In genomic region chr11:88908557-88909211, GRCm38 (mm10) we compare ENCODE assay signal across 9 mouse cellular contexts. TPM values are rescaled to one million over a fixed set of nuclear protein-coding genes. Genes with fewer than 3 reads are reported as not detected.
DNase-seq lines count a peak whose midpoint lies in the region; ATAC-seq and TF ChIP-seq lines count a peak whose summit lies in the region.
"Had no signal": no experiment of that assay in that cellular context is flagged by ENCODE, and none has a peak within 500 bp of the region (broad histone marks: within the 10 kb centered on the region; RNA-seq: fewer than 3 reads in every experiment).

No protein-coding gene starts in this region.

- no peak overlapping the region for H3K9ac ChIP-seq in hindbrain, postnatal 0 days (replicated peaks; ENCODE audit: low read length)
- no peak overlapping the region for H3K9ac ChIP-seq in hindbrain, embryonic 12.5 days
- H3K9ac ChIP-seq: embryonic facial prominence, embryonic 13.5 days had no signal

- WGBS in hindbrain, postnatal 0 days = 94% methylated on average over 1 of the region's 1 CpGs
- WGBS in hindbrain, embryonic 12.5 days = 96% methylated on average over 1 of the region's 1 CpGs
- 89% methylated on average over 1 of the region's 1 CpGs for WGBS in thymus, adult 2 months

- no peaks in the 10 kb centered on the region for H3K27me3 ChIP-seq in hindbrain, postnatal 0 days (ENCODE audit: insufficient read depth, low read length)
- H3K27me3 ChIP-seq in hindbrain, embryonic 12.5 days = no peaks in the 10 kb centered on the region
- no peaks in the 10 kb centered on the region for H3K27me3 ChIP-seq in Patski
- H3K27me3 ChIP-seq in thymus, adult 2 months (ENCODE audit: control insufficient read depth, insufficient read depth, low read length) = no peaks in the 10 kb centered on the region; the same call in 1 of the 2 replicates
- H3K27me3 ChIP-seq: embryonic facial prominence, embryonic 13.5 days had no signal

- H3K9me3 ChIP-seq in hindbrain, postnatal 0 days (ENCODE audit: low read length) = no peaks in the 10 kb centered on the region
- H3K9me3 ChIP-seq in hindbrain, embryonic 12.5 days (replicated peaks) = no peaks in the 10 kb centered on the region
- H3K9me3 ChIP-seq: embryonic facial prominence, embryonic 13.5 days had no signal

- H3K27ac ChIP-seq in hindbrain, postnatal 0 days = no peak overlapping the region
- H3K27ac ChIP-seq in hindbrain, embryonic 12.5 days = no peak overlapping the region
- H3K27ac ChIP-seq in thymus, adult 2 months (ENCODE audit: control insufficient read depth, insufficient read depth, low read length) = no peak overlapping the region
- H3K27ac ChIP-seq: embryonic facial prominence, embryonic 13.5 days had no signal

- in situ Hi-C loops in Patski (cut with MboI; ENCODE audit: low pct_unique_long_range_greater_than_20kb) = loop anchor here (5.0 kb wide), 1 partner anchor 44 kb away; no protein-coding TSS in a partner anchor

- H3K4me3 ChIP-seq in hindbrain, postnatal 0 days (ENCODE audit: low read length) = no peak overlapping the region
- no peak overlapping the region for H3K4me3 ChIP-seq in hindbrain, embryonic 12.5 days
- H3K4me3 ChIP-seq in thymus, adult 2 months (ENCODE audit: control insufficient read depth, insufficient read depth, low read length) = no peak overlapping the region
- H3K4me3 ChIP-seq: embryonic facial prominence, embryonic 13.5 days had no signal

- no peak for TF ChIP-seq POLR2A in thymus, adult 2 months (IDR thresholded peaks at IDR 0.05; ENCODE audit: control insufficient read depth, extremely low read depth, insufficient read depth, low read length, poor library complexity)

- intact Hi-C loops in heart, postnatal 10 days (cut with DNase I) = loop anchor here (5.0 kb wide), 3 partner anchors 44 to 61 kb away; partner anchors contain the start of gene Akap1
- intact Hi-C loops in left cerebral cortex, postnatal 25 days (cut with DNase I) = loop anchor here (5.0 kb wide), 1 partner anchor 49 kb away; the partner anchor contains the start of gene Scpep1

- no peaks in the 10 kb centered on the region for H3K36me3 ChIP-seq in hindbrain, postnatal 0 days (ENCODE audit: insufficient read depth, low read length)
- H3K36me3 ChIP-seq in hindbrain, embryonic 12.5 days = no peaks in the 10 kb centered on the region
- no peaks in the 10 kb centered on the region for H3K36me3 ChIP-seq in thymus, adult 2 months (ENCODE audit: control insufficient read depth, insufficient read depth, low read length)
- H3K36me3 ChIP-seq: embryonic facial prominence, embryonic 13.5 days had no signal

- POLR2A ChIA-PET in Patski (lab: Charles Lee) = interaction anchor here (2.4 kb wide), 1 partner anchor 10 kb away, joined by 9 read pairs; no protein-coding TSS in a partner anchor

- no peak overlapping the region for H3K4me2 ChIP-seq in hindbrain, postnatal 0 days (ENCODE audit: low read depth, low read length)
- H3K4me2 ChIP-seq in hindbrain, embryonic 12.5 days (replicated peaks) = no peak overlapping the region
- H3K4me2 ChIP-seq: embryonic facial prominence, embryonic 13.5 days had no signal

- no peak for ATAC-seq in hindbrain, postnatal 0 days
- no peak for ATAC-seq in hindbrain, embryonic 12.5 days (ENCODE audit: low FRiP score)
- peak; percentile 78 for ATAC-seq in Patski
- peak; percentile 73; the same call in 1 of the 2 replicates for ATAC-seq in monocyte, adult 5-6 weeks (replicated peaks; ENCODE audit: insufficient number of reproducible peaks, low FRiP score, low TSS enrichment, poor library complexity, severe bottlenecking)

- no peaks in the 10 kb centered on the region for H3K4me1 ChIP-seq in hindbrain, postnatal 0 days (ENCODE audit: insufficient read depth, low read length)
- H3K4me1 ChIP-seq in hindbrain, embryonic 12.5 days = no peaks in the 10 kb centered on the region
- no peaks in the 10 kb centered on the region for H3K4me1 ChIP-seq in thymus, adult 2 months (replicated peaks; ENCODE audit: control insufficient read depth, insufficient read depth, low read length)
- H3K4me1 ChIP-seq: embryonic facial prominence, embryonic 13.5 days had no signal

- CTCF ChIA-PET in Patski (lab: Charles Lee) = interaction anchor here (1.0 to 2.6 kb wide), 9 partner anchors 9 to 73 kb away, joined by 3 to 11 read pairs (median 5); no protein-coding TSS in a partner anchor

- DNase-seq in hindbrain, postnatal 0 days (ENCODE audit: low spot score) = peak; percentile 68
- DNase-seq in Patski (ENCODE audit: low read depth, low spot score) = peak; percentile 6
- peak; percentile 45 to 78 for DNase-seq in cerebellum, postnatal 25 days
- DNase-seq in heart, postnatal 10 days = peak; percentile 76 to 79
- DNase-seq in left cerebral cortex, postnatal 25 days (ENCODE audit: low spot score in 2 of 2) = peak; percentile 36 to 71
- peak; percentile 68 for DNase-seq in thymus, adult 2 months

- TF ChIP-seq CTCF in hindbrain, postnatal 0 days (IDR thresholded peaks at IDR 0.05; ENCODE audit: low read depth) = peak; percentile 72
- peak; percentile 28 for TF ChIP-seq CTCF in Patski (IDR thresholded peaks at IDR 0.05)
- TF ChIP-seq CTCF in thymus, adult 2 months (IDR thresholded peaks at IDR 0.05; ENCODE audit: borderline replicate concordance, control insufficient read depth, extremely low read depth, insufficient read depth, low read length, poor library complexity) = no peak

RNA-seq across cellular contexts. Expression of gene Akap1, which starts 44.3 kb away (rescaled TPM):
- 38.7 and 51.5 TPM in 2 replicates for total RNA-seq in hindbrain, postnatal 0 days (2014; rRNA removed)
- 19.5 and 20.8 TPM in 2 replicates for polyA plus RNA-seq in hindbrain, postnatal 0 days (2015; fragmentation: Nextera tagmentation; extraction: Ambion mirVana)
- polyA plus RNA-seq in hindbrain, embryonic 12.5 days (2016; fragmentation: Nextera tagmentation; extraction: Ambion mirVana) = 21.8 and 22.3 TPM in 2 replicates
- 43.3 TPM for polyA plus RNA-seq in Patski (2021)
- total RNA-seq in heart, postnatal 10 days (2021) = 100 to 1,000 TPM; 110 to 122 TPM
- 10 to 100 TPM; 34.2 to 41.7 TPM for total RNA-seq in left cerebral cortex, postnatal 25 days (2021)
- total RNA-seq in monocyte, adult 5-6 weeks (2017) = 0.38 to 2.7 TPM (median 1.2 TPM) in 3 replicates
- 33.6 and 41.3 TPM in 2 replicates for polyA plus RNA-seq in thymus, adult 2 months (2012; rRNA removed)

RNA-seq across cellular contexts. Expression of gene Scpep1, which starts 46.6 kb away (rescaled TPM):
- total RNA-seq in hindbrain, postnatal 0 days (2014; rRNA removed) = 21.3 and 26.0 TPM in 2 replicates
- 32.4 and 33.3 TPM in 2 replicates for polyA plus RNA-seq in hindbrain, postnatal 0 days (2015; fragmentation: Nextera tagmentation; extraction: Ambion mirVana)
- 44.1 and 46.2 TPM in 2 replicates for polyA plus RNA-seq in hindbrain, embryonic 12.5 days (2016; fragmentation: Nextera tagmentation; extraction: Ambion mirVana)
- polyA plus RNA-seq in Patski (2021) = 202 TPM
- total RNA-seq in heart, postnatal 10 days (2021) = 10 to 100 TPM; 34.2 to 34.6 TPM
- total RNA-seq in left cerebral cortex, postnatal 25 days (2021) = 10 to 100 TPM; 19.0 to 20.7 TPM
- total RNA-seq in monocyte, adult 5-6 weeks (2017) = 36.8 to 48.1 TPM (median 46.4 TPM) in 3 replicates
- polyA plus RNA-seq in thymus, adult 2 months (2012; rRNA removed) = 7.7 and 10.3 TPM in 2 replicates

RNA-seq across cellular contexts. Expression of gene Elobl, which starts 58.0 kb away (rescaled TPM):
- total RNA-seq in hindbrain, postnatal 0 days (2014; rRNA removed) = not detected in 2 replicates
- not detected in 2 replicates for polyA plus RNA-seq in hindbrain, postnatal 0 days (2015; fragmentation: Nextera tagmentation; extraction: Ambion mirVana)
- polyA plus RNA-seq in hindbrain, embryonic 12.5 days (2016; fragmentation: Nextera tagmentation; extraction: Ambion mirVana) = not detected in 2 replicates
- 1.4 TPM for polyA plus RNA-seq in Patski (2021)
- total RNA-seq in heart, postnatal 10 days (2021) = not detected
- total RNA-seq in left cerebral cortex, postnatal 25 days (2021) = not detected
- total RNA-seq in monocyte, adult 5-6 weeks (2017) = not detected in 3 replicates
- polyA plus RNA-seq in thymus, adult 2 months (2012; rRNA removed) = 0.51 and 0.79 TPM in 2 replicates
- polyA plus RNA-seq: embryonic facial prominence, embryonic 13.5 days had no signal

Comparison
In these comparisons a context has a peak if more than half of its experiments do, and no peak if none do; other contexts are left out.
1. ATAC-seq: peak in Patski (single experiment) and monocyte, adult 5-6 weeks (single experiment); none in hindbrain, postnatal 0 days (single experiment) and hindbrain, embryonic 12.5 days (single experiment).
2. DNase-seq: peak in every context shown above with its lines; median percentile 78 in heart, postnatal 10 days; 68 in hindbrain, postnatal 0 days; 68 in thymus, adult 2 months; 62 in cerebellum, postnatal 25 days; 54 in left cerebral cortex, postnatal 25 days; 6 in Patski.